Mouse (Mus musculus) effector memory CD4-positive, alpha-beta T cell, adult 5 months (primary cell): ENCODE results near the gene Vmn2r6. TPM values are rescaled to one million over a fixed set of nuclear protein-coding genes. Genes with fewer than 3 reads are reported as not detected.

ENCODE experiments used
- polyA plus RNA-seq: library from polyadenylated mRNA; unstranded; fragments of 100-300 nt; shearing (Covaris generic); gene quantifications from one replicate; pipeline ENCODE4 v1.2.1, GENCODE M21; 2017

Gene Vmn2r6
- polyA plus RNA-seq: 0.07 TPM

DNA sequence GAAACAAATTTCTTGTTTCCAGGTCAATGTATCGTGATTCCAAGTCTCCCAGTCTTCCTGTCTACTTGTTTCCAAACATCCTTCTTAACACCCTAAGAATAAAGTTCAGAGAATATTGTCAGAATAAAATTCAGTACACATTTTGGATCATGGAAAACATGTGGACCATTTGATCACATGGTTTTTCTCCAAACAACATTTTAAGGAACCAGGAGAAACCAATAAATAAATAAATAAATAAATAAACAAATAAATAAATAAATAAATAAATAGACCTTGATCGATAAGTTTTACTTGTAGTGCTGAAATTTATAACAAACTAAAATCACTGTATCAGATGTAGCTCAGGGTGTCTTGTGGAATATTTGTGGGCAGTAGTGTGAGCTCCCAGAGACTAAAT is at the start of gene Vmn2r6:
Gene Vmn2r6, minus strand, starts transcription at position 101 of the 400 bp plus-strand sequence.

DNA sequence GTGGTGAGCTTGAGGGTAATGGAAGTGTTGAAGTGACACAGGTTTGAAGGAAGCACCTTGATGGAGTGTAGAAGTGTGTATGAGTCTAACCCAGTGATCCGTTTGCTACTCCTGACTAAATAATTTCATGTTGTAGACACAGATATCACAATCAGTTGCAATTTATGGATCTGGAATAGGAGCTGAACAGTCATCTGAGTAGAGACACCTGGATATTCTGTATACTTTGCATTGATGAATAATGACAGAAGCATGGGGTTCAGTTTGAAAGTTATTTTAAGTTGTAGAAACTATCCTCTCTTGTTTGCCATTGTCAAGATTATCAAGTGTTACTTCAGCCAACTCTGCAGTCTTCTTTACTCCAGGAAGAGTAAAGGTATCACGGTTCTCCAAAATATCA is 55.9 kb downstream of the Vmn2r6 start, which contains the start of gene Vmn2r5:
Gene Vmn2r5, minus strand, starts transcription at position 101 of the 400 bp plus-strand sequence.

Other genes with a start within 250 kb of the Vmn2r6 start
- gene Vmn2r4, start 150.5 kb downstream of the Vmn2r6 start, polyA plus RNA-seq: 0.04 TPM
- gene Vmn2r5, start 56.0 kb downstream of the Vmn2r6 start, polyA plus RNA-seq: not detected